18 mouse cellular contexts compared by ENCODE assay signal in the genomic region with DNA sequence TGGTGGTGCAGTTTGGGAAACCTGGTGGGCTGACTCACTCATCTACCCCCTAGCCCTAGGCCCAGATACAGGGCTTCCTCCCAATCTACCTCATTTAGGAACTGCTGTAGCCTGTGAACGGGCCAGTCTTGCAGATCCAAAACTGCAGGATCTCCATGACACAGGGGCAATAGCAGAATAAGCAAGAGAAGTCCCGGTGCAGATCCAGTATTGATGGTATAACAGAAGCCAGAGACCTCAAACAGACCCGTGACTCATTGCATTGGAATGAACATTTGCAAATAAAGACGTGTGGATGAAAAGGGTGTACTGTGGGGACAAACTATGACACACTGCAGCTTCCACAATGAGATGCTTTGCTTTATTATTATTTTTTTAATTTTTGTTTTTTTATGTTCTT.
DNase-seq lines count a peak whose midpoint lies in the region; ATAC-seq lines count a peak whose summit lies in the region.
"Had no signal": no experiment of that assay in that cellular context is flagged by ENCODE, and none has a peak within 500 bp of the region (broad histone marks: within the 10 kb centered on the region; RNA-seq: fewer than 3 reads in every experiment).

No protein-coding gene starts in this region.

- no peak for ATAC-seq in forebrain, embryonic 14.5 days
- ATAC-seq in midbrain, embryonic 11.5 days (ENCODE audit: low FRiP score): 0 out of 2 replicates have a peak, but pooled peaks have one; percentile 7
- ATAC-seq in midbrain, embryonic 13.5 days: no peak
- ATAC-seq: hindbrain, embryonic 16.5 days; intestine, postnatal 0 days had no signal

- no peaks in the 10 kb centered on the region for H3K36me3 ChIP-seq in forebrain, embryonic 10.5 days (replicated peaks)
- no peaks in the 10 kb centered on the region for H3K36me3 ChIP-seq in forebrain, embryonic 14.5 days (ENCODE audit: control insufficient read depth, insufficient read depth, low read length)
- H3K36me3 ChIP-seq in midbrain, embryonic 11.5 days (ENCODE audit: control insufficient read depth, insufficient read depth, low read length): no peaks in the 10 kb centered on the region
- H3K36me3 ChIP-seq in midbrain, embryonic 13.5 days: no peaks in the 10 kb centered on the region
- H3K36me3 ChIP-seq: forebrain, embryonic 12.5 days; limb, embryonic 15.5 days; midbrain, embryonic 10.5 days had no signal

- H3K4me1 ChIP-seq in forebrain, embryonic 10.5 days: peaks cover 25% of the 10 kb centered on the region
- H3K4me1 ChIP-seq in forebrain, embryonic 14.5 days (ENCODE audit: control insufficient read depth, insufficient read depth, low read length): peaks cover 16% of the 10 kb centered on the region
- peaks cover 14% of the 10 kb centered on the region; the same call in 1 of the 2 replicates for H3K4me1 ChIP-seq in midbrain, embryonic 11.5 days (ENCODE audit: control insufficient read depth, insufficient read depth, low read length)
- H3K4me1 ChIP-seq in midbrain, embryonic 13.5 days (replicated peaks): peaks cover 32% of the 10 kb centered on the region

- 0 out of 2 replicates have a peak, but pooled peaks cover 3% of the 10 kb centered on the region for H3K27me3 ChIP-seq in forebrain, embryonic 10.5 days (ENCODE audit: poor library complexity, severe bottlenecking)
- no peaks in the 10 kb centered on the region for H3K27me3 ChIP-seq in forebrain, embryonic 14.5 days (replicated peaks; ENCODE audit: control insufficient read depth, insufficient read depth, low read length)
- H3K27me3 ChIP-seq in midbrain, embryonic 11.5 days (ENCODE audit: control insufficient read depth, insufficient read depth, low read length): no peaks in the 10 kb centered on the region
- H3K27me3 ChIP-seq in midbrain, embryonic 13.5 days: no peaks in the 10 kb centered on the region
- H3K27me3 ChIP-seq: forebrain, embryonic 12.5 days; limb, embryonic 15.5 days had no signal

- no peak overlapping the region for H3K4me2 ChIP-seq in forebrain, embryonic 14.5 days (ENCODE audit: low read length)
- H3K4me2 ChIP-seq in midbrain, embryonic 11.5 days: no peak overlapping the region
- no peak overlapping the region for H3K4me2 ChIP-seq in midbrain, embryonic 13.5 days (replicated peaks)
- H3K4me2 ChIP-seq: forebrain, embryonic 12.5 days; limb, embryonic 15.5 days had no signal

- no peaks in the 10 kb centered on the region for H3K9me3 ChIP-seq in forebrain, embryonic 10.5 days
- H3K9me3 ChIP-seq in forebrain, embryonic 14.5 days (replicated peaks; ENCODE audit: control insufficient read depth, low read length): no peaks in the 10 kb centered on the region
- H3K9me3 ChIP-seq in midbrain, embryonic 11.5 days (ENCODE audit: control insufficient read depth, low read length): no peaks in the 10 kb centered on the region
- peaks cover 4% of the 10 kb centered on the region; the same call in 1 of the 2 replicates for H3K9me3 ChIP-seq in midbrain, embryonic 13.5 days
- H3K9me3 ChIP-seq: forebrain, embryonic 12.5 days; limb, embryonic 15.5 days; midbrain, embryonic 10.5 days had no signal

- H3K27ac ChIP-seq in forebrain, embryonic 10.5 days: peak overlapping the region; percentile 54; the same call in 1 of the 2 replicates
- H3K27ac ChIP-seq in forebrain, embryonic 14.5 days (ENCODE audit: low read depth, low read length): no peak overlapping the region
- no peak overlapping the region for H3K27ac ChIP-seq in midbrain, embryonic 11.5 days (ENCODE audit: low read depth, low read length)
- no peak overlapping the region for H3K27ac ChIP-seq in midbrain, embryonic 13.5 days
- H3K27ac ChIP-seq: forebrain, embryonic 12.5 days; limb, embryonic 15.5 days; midbrain, embryonic 10.5 days had no signal

- DNase-seq in forebrain, embryonic 10.5 days (ENCODE audit: extremely low spot score, low spot score): no peak
- DNase-seq in forebrain, embryonic 14.5 days (ENCODE audit: low spot score): no peak
- DNase-seq in midbrain, embryonic 11.5 days (ENCODE audit: low spot score, missing footprints): no peak
- DNase-seq in lung, postnatal 14 days: peak; percentile 3
- no peak for DNase-seq in frontal cortex, postnatal 10 days (ENCODE audit: low spot score in 2 of 2)
- DNase-seq in adrenal gland, postnatal 4 days (ENCODE audit: low spot score in 2 of 2): no peak
- no peak for DNase-seq in spleen, adult 12 weeks (ENCODE audit: low spot score)
- DNase-seq: cerebellum, adult 9-11 months; gastrocnemius, postnatal 25 days; kidney, postnatal 25 days; layer of hippocampus, adult 9-11 months; right cerebral cortex, postnatal 4 days had no signal

- no peak overlapping the region for H3K4me3 ChIP-seq in forebrain, embryonic 10.5 days
- H3K4me3 ChIP-seq in forebrain, embryonic 14.5 days (ENCODE audit: low read depth, low read length): no peak overlapping the region
- no peak overlapping the region for H3K4me3 ChIP-seq in midbrain, embryonic 11.5 days (ENCODE audit: low read depth, low read length)
- no peak overlapping the region for H3K4me3 ChIP-seq in midbrain, embryonic 13.5 days (replicated peaks)
- H3K4me3 ChIP-seq: forebrain, embryonic 12.5 days; limb, embryonic 15.5 days; midbrain, embryonic 10.5 days had no signal

- no peak overlapping the region for H3K9ac ChIP-seq in forebrain, embryonic 14.5 days (ENCODE audit: low read length)
- H3K9ac ChIP-seq in midbrain, embryonic 11.5 days (ENCODE audit: low read length): no peak overlapping the region
- no peak overlapping the region for H3K9ac ChIP-seq in midbrain, embryonic 13.5 days (replicated peaks)
- H3K9ac ChIP-seq: forebrain, embryonic 12.5 days; limb, embryonic 15.5 days had no signal

- WGBS in forebrain, embryonic 10.5 days: 77% methylated on average over 4 of the region's 4 CpGs
- 53% methylated on average over 4 of the region's 4 CpGs for WGBS in forebrain, embryonic 14.5 days
- 64% methylated on average over 4 of the region's 4 CpGs for WGBS in midbrain, embryonic 11.5 days
- 67% methylated on average over 4 of the region's 4 CpGs for WGBS in midbrain, embryonic 13.5 days
